Mouse (Mus musculus): ENCODE data around the gene Ep400. TPM values are rescaled to one million over a fixed set of nuclear protein-coding genes. Genes with fewer than 3 reads are reported as not detected.
"Not testable (repeated sequence)": the region's sequence is repeated elsewhere in the genome, so short reads cannot be mapped to it uniquely, and the experiment has no call there.

Ep400 gene
- polyA plus RNA-seq, 1 experiment from 2014 or later, result 49.4 TPM

GRCm38 (mm10) chr5:110739496-110740275 is 30.8 kb downstream of the Ep400 start:
- DNase-seq (ENCODE audit: low read depth, low spot score) (no peak), ATAC-seq (no peak)
- TF ChIP-seq CTCF (IDR thresholded peaks at IDR 0.05), result no peak
- POLR2A ChIA-PET, result no interaction called here
- H3K27me3 ChIP-seq, result no peaks in the 10 kb centered on the region
- CTCF ChIA-PET, result interaction anchor here (0.7 kb wide), 1 partner anchor 14 kb away, joined by 3 read pairs; no protein-coding TSS in a partner anchor
- in situ Hi-C loops (cut with MboI; ENCODE audit: low pct_unique_long_range_greater_than_20kb), result no loop called here

GRCm38 (mm10) chr5:110735606-110736005 is 34.9 kb downstream of the Ep400 start:
- TF ChIP-seq CTCF (IDR thresholded peaks at IDR 0.05), result no peak
- in situ Hi-C loops (cut with MboI; ENCODE audit: low pct_unique_long_range_greater_than_20kb), result no loop called here
- CTCF ChIA-PET, result interaction anchor here (1.2 to 1.7 kb wide), 2 partner anchors 9 to 31 kb away, joined by 3 to 5 read pairs; no protein-coding TSS in a partner anchor

GRCm38 (mm10) chr5:110733231-110733823 is 37.2 kb downstream of the Ep400 start:
- CTCF ChIA-PET, result interaction anchor here (1.3 kb wide), 1 partner anchor 10 kb away, joined by 3 read pairs; no protein-coding TSS in a partner anchor
- no peaks in the 10 kb centered on the region for H3K27me3 ChIP-seq
- in situ Hi-C loops (cut with MboI; ENCODE audit: low pct_unique_long_range_greater_than_20kb), result no loop called here
- ATAC-seq, result no peak
- no peak for DNase-seq (ENCODE audit: low read depth, low spot score)
- TF ChIP-seq CTCF (IDR thresholded peaks at IDR 0.05), result no peak
- POLR2A ChIA-PET, result no interaction called here

More at GRCm38 (mm10) chr5:110735606-110736005, 34.9 kb downstream of the Ep400 start:
- ATAC-seq (no peak), DNase-seq (ENCODE audit: low read depth, low spot score) (no peak)
- POLR2A ChIA-PET, result no interaction called here
- no peaks in the 10 kb centered on the region for H3K27me3 ChIP-seq

DNA sequence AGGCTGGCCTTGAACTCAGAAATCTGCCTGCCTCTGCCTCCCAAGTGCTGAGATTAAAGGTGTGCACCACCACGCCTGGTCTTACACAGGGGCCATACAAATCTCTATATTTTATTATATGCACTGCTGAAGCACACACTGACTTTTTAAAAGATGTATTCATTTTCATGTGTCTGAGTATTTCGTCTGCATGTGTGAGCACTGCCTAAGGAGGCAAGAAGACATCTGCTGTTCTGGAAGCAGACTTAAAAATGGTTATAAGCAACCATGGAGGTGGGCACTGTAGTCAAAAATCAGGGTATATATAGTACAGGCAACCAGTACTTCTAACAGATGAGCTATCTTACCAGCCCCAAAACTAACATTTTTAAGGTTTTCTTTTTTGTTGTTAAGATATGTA is 39.3 kb downstream of the Ep400 start:
- POLR2A ChIA-PET, result no interaction called here
- CTCF ChIA-PET, result interaction anchor here (1.2 to 1.4 kb wide), 2 partner anchors 13 to 58 kb away, joined by 3 to 4 read pairs; no protein-coding TSS in a partner anchor
- in situ Hi-C loops (cut with MboI; ENCODE audit: low pct_unique_long_range_greater_than_20kb), result no loop called here
- no peak for TF ChIP-seq CTCF (IDR thresholded peaks at IDR 0.05)
- no peaks in the 10 kb centered on the region for H3K27me3 ChIP-seq
- ATAC-seq (no peak), DNase-seq (ENCODE audit: low read depth, low spot score) (no peak)

DNA sequence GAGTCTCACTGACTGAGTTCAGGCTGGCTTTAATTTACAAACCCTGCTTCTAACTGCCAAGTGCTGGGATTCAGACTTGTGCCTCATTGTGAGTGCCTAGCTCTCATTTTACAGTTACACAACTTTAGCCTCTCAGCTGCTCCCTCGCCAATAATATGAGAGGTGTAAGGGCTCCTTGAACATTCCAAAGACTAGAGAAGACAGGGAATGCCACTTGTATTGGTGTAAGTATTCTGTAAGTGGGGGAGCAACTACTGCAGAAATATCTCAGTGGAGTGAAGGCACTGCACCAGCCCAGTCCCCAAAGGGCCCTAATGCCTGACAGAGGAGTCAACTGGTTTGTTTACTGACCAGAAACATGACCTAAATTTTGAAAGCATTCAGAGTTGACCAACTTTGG is 42.7 kb downstream of the Ep400 start:
- in situ Hi-C loops (cut with MboI; ENCODE audit: low pct_unique_long_range_greater_than_20kb), result no loop called here
- POLR2A ChIA-PET, result no interaction called here
- TF ChIP-seq CTCF (IDR thresholded peaks at IDR 0.05), result no peak

DNA sequence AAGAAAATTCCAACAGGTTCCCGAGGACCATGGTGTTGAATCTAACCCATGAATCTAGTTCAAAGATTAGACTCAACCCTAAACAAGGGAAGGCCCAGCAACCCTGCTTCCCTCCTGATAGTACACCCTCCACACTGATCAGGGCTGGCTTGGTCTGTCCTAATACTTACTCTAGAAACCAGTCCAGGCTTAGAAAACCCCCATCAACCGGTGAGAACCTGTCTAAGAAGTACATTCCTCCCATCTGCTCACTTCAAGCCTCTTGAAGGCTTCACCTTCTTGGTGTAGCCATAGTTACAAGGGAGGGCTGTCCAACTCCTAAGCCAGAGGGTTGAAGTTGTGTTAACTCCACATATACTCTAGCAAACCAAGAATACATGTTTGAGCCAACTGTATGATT is 47.0 kb downstream of the Ep400 start:
- ChIA-PET POLR2A (no interaction called here), CTCF (no interaction called here)
- H3K27me3 ChIP-seq, result no peaks in the 10 kb centered on the region
- ATAC-seq, result no peak
- TF ChIP-seq CTCF (IDR thresholded peaks at IDR 0.05), result no peak
- in situ Hi-C loops (cut with MboI; ENCODE audit: low pct_unique_long_range_greater_than_20kb), result no loop called here
- DNase-seq (ENCODE audit: low read depth, low spot score), result no peak

More for the DNA sequence above, 42.7 kb downstream of the Ep400 start:
- H3K27me3 ChIP-seq, result no peaks in the 10 kb centered on the region
- ATAC-seq (no peak), DNase-seq (ENCODE audit: low read depth, low spot score) (no peak)
- CTCF ChIA-PET, result interaction anchor here (0.8 to 1.8 kb wide), 2 partner anchors 9 to 10 kb away, joined by 3 to 5 read pairs; no protein-coding TSS in a partner anchor

DNA sequence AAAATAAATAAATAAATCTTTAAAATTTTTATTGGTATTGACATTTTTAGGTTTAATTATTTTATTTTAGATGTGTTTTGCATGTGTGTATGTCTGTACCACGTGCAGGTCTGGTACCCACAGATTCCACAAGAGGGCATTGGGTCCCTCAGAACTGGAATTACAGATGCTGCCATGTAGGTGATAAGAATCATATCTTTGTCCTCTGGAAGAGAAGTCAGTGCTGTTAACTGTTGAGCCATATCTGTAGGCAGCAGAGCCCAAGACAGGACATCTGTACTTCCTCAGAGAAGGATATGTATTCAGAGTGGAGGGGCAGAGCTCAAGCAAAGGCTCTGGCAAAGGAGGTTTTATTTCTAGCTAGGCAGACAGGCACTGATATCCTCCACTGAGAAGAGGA is 49.1 kb downstream of the Ep400 start:
- ATAC-seq; in situ Hi-C loops (cut with MboI; ENCODE audit: low pct_unique_long_range_greater_than_20kb); CTCF ChIA-PET; H3K27me3 ChIP-seq; DNase-seq (ENCODE audit: low read depth, low spot score); POLR2A ChIA-PET: not testable (repeated sequence)

GRCm38 (mm10) chr5:110711455-110711854 is 59.1 kb downstream of the Ep400 start:
- in situ Hi-C loops (cut with MboI; ENCODE audit: low pct_unique_long_range_greater_than_20kb), result no loop called here
- POLR2A ChIA-PET, result no interaction called here
- ATAC-seq (no peak), DNase-seq (ENCODE audit: low read depth, low spot score) (no peak)
- CTCF ChIA-PET, result interaction anchor here (1.0 to 2.1 kb wide), 2 partner anchors 19 to 25 kb away, joined by 3 to 4 read pairs; no protein-coding TSS in a partner anchor
- no peaks in the 10 kb centered on the region for H3K27me3 ChIP-seq
- no peak for TF ChIP-seq CTCF (IDR thresholded peaks at IDR 0.05)

- ATAC-seq (no peak), DNase-seq (ENCODE audit: low read depth, low spot score) (peak; percentile 28)
- TF ChIP-seq CTCF (IDR thresholded peaks at IDR 0.05), result no peak
- POLR2A ChIA-PET, result no interaction called here
- no peaks in the 10 kb centered on the region for H3K27me3 ChIP-seq
- CTCF ChIA-PET, result no interaction called here
- in situ Hi-C loops (cut with MboI; ENCODE audit: low pct_unique_long_range_greater_than_20kb), result no loop called here
These were observed 61.3 kb downstream of the Ep400 start for GRCm38 (mm10) chr5:110709256-110709655.

- ATAC-seq (no peak), DNase-seq (ENCODE audit: low read depth, low spot score) (peak; percentile 6)
- CTCF ChIA-PET, result interaction anchor here (1.0 to 1.8 kb wide), 3 partner anchors 10 to 68 kb away, joined by 3 to 5 read pairs (median 3); no protein-coding TSS in a partner anchor
- no peak for TF ChIP-seq CTCF (IDR thresholded peaks at IDR 0.05)
- in situ Hi-C loops (cut with MboI; ENCODE audit: low pct_unique_long_range_greater_than_20kb), result no loop called here
- POLR2A ChIA-PET, result no interaction called here
- H3K27me3 ChIP-seq, result no peaks in the 10 kb centered on the region
These were observed 66.5 kb downstream of the Ep400 start for GRCm38 (mm10) chr5:110704004-110704403.

- H3K27me3 ChIP-seq, result no peaks in the 10 kb centered on the region
- POLR2A ChIA-PET, result interaction anchor here (0.5 kb wide), 1 partner anchor 22 kb away, joined by 4 read pairs; no protein-coding TSS in a partner anchor
- DNase-seq (ENCODE audit: low read depth, low spot score) (no peak), ATAC-seq (no peak)
- in situ Hi-C loops (cut with MboI; ENCODE audit: low pct_unique_long_range_greater_than_20kb), result no loop called here
- CTCF ChIA-PET, result interaction anchor here (1.2 kb wide), 1 partner anchor 13 kb away, joined by 5 read pairs; no protein-coding TSS in a partner anchor
- TF ChIP-seq CTCF (IDR thresholded peaks at IDR 0.05), result no peak
These were observed 71.9 kb downstream of the Ep400 start for GRCm38 (mm10) chr5:110698617-110699016.

All from Patski (cell line).